Mouse (Mus musculus) left cerebral cortex, adult 18-20 months (tissue): ENCODE measurements around the gene Sipa1l1. TPM values are rescaled to one million over a fixed set of nuclear protein-coding genes. Genes with fewer than 3 reads are reported as not detected.

Experiments
- DNase-seq, 2 experiments: peaks; one replicate each; pipeline ENCODE4 v3.0.0; 2021 to 2022; ENCODE audit warnings: low spot score in 2 of 2, mixed read lengths in 1 of 2
- total RNA-seq, 2 experiments: library from RNA; stranded (reverse); gene quantifications; 2 replicates each; pipeline ENCODE4 v1.2.3; 2021

Gene Sipa1l1
- total RNA-seq, 2 experiments from 2014 or later, result 288 to 302 TPM

- DNase-seq, result no peak
Observed at GRCm38 (mm10) chr12:82369402-82370160, 200.5 kb downstream of the Sipa1l1 start.

DNA sequence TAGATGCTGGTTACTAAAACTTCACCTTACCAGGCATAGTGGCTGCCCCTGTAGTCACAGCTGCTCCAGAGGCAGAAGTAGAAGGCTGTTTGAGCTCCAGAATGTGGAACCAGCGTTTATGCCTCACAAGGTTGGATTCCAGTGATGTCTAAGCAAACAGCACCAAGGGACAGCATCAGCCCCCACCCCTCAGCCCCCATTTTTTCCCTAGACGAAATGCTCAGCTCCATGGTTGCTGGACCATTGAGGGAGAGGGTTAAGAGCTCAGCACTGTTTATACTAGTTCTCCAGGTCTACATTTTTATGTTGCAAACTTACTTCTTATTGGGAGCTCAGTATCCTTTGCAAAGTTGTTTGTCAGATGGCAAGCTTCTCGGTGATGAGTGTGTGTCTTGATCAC lies 202.1 kb downstream of the Sipa1l1 start:
- DNase-seq, result no peak

- no peak for DNase-seq
Observed at GRCm38 (mm10) chr12:82374020-82374419, 204.9 kb downstream of the Sipa1l1 start.

DNA sequence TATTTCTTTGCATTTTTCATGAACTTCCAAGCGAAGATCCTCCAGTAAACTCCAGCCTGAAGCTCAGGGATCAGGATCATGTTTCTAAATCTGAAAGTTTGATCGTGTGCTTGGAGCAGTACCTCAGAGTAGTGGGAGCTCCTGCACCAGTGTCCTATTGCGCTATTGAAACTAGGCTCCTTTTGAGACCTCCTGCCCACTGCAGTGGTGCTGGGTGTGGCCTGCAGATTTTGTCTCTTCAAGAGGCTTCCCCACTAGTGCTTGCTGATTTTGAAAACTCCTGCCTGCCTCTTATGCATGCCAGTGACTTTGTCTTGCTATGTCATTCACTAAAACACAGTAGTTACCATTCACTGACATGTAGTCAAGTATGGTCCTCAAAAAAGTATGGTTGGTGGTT lies 213.8 kb downstream of the Sipa1l1 start:
- no peak for DNase-seq

DNA sequence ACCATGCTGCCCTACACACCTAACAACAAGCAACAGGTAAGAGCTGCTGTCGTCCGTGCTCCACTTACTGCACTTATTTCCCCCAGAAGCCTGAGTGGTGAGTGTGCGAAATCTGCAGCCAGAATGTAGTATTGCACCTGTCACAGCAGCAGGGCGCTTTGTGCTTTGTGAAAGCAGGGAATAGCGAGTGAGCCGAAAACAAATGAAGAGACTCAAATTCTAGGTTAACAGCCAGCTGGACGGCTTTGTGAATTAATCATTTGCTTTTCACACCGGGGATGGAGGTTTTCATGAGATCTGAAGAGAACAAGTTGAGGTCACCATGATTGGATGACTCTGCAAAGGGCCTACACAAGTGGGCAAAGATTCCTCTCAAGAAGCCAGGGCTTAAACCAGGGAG lies 215.6 kb downstream of the Sipa1l1 start:
- no peak for DNase-seq

DNA sequence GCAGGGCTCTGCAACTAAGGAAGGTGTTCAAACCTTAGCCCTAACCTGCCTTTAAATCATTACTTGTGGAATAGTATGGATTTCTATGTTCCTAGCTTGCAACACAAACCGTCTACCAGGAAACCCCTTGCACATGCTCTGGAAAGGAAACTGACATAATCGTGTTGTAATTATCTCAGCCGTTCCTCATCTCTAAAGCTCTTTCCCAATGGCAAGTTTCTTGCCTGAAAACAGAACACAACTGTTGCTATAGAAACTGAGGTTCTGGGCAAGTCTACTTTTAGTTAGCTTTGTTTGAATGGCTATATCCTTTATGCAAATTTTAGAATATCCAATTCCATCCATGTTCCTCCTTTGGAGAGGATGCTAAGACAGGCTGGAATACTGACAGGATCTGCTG lies 217.9 kb downstream of the Sipa1l1 start:
- no peak for DNase-seq

DNA sequence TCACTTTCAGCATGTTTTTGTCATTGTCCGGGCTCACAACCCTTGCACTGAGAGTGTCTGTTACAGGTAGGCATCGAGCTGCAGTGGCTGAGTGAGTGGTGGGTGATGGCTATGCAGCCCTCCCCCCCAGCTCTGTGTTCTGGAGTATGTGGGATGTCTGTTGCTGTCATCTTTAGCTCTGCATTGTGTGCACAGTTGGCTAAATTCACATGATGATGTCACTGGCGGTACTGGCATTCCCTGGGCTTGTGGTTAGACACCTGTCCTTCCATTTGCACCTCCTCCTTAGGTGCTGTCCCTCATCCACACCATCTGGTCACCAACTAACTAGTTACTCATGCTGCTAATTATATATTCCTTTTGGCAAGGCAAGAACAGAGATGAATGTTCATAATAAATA lies 218.5 kb downstream of the Sipa1l1 start:
- peak; percentile 55 to 63 for DNase-seq

DNA sequence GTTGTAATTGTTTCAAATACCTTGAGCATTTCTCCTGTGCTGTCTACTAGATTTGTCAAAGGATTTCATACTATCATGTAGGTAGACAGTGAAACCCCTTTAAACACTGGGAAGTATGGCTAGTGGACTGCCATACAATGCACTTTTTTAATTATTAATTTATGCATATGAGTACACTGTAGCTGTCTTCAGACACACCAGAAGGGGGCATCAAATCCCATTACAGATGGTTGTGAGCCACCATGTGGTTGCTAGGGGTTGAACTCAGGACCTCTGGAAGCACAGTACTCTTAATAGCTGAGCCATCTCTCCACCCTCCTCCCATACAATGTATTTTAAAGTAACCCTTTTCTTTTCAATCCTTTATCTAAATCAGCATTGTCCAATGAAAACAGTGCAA lies 219.0 kb downstream of the Sipa1l1 start:
- no peak for DNase-seq

GRCm38 (mm10) chr12:82394118-82394861 lies 225.2 kb downstream of the Sipa1l1 start:
- DNase-seq, result no peak

GRCm38 (mm10) chr12:82395194-82395593 lies 226.1 kb downstream of the Sipa1l1 start:
- DNase-seq, result no peak

GRCm38 (mm10) chr12:82397193-82397592 lies 228.1 kb downstream of the Sipa1l1 start:
- DNase-seq, result no peak

DNA sequence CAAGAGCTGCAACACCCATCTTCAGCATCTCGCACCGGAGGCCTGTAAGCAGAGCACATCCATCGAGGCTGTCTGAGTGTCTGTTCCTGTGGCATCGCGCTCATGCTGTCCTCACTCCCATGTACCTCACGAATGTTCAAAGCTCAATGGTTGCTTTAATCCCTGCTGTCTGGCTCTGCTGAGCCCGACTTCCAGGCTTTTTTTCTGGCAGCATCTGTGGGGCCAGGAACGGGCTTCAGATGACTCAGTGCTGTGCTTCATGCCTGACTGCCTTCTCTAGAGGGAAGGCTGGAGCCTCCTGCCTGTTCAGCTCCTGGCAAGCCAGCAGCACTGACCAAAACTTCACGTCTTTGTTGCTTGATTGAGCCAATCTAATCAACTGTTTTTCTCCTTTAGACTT lies 228.6 kb downstream of the Sipa1l1 start:
- peak; percentile 39 to 60 for DNase-seq

DNA sequence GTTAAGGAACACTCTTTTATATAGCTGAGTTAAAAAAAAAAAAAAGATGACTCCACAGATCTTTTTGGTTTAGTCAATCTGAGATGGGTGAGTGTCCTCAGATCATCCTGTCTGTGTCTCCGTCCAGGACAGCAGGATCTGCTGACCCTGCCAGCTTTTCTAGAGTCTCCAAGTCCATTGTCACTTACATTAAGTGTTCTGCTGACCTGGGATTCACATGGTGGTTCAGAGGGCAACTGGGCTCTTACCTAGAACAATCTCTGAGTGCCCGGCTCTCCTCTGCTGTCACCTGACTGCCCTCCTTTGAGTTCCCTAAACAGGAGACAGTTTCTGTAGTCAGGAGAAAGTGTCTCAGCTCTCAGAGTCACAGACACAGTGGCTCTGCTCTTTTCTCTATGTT lies 229.8 kb downstream of the Sipa1l1 start:
- no peak for DNase-seq

DNA sequence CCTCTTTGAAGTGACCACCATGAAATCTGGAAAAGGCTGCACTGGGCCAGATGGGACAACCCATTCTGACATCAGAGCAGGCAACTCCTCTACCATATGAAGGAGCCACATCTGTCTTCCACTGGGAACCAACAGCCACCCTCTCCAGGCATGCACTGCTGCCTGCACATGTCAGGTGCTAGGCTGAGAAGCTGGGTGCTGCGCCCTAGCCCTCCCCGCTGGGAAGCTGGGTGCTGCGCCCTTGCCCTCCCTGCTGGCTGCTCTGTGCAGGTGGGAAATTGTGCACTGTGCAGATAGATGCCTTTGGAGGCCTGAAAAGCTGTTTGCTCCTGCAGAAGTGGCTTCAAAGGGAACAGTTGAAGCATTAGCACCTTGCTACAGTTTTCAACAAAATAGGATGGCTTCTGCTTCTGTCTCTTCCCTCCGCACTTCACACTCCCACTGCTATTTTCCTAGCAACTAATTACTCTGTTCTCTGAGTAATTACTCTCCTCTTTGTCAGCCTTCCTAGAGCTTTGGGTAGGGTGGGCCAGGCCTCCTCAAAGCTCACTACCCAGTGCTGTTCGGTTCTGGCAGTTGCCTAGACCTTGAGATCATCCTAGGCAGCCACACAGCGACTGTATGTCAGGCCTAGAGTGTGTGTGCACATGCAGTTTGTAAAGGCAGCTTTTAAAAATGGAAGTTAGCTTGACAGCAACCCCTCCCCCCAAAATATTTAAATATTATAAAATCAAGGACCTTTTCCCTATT lies 231.0 kb downstream of the Sipa1l1 start:
- DNase-seq, result no peak

GRCm38 (mm10) chr12:82400783-82401182 lies 231.7 kb downstream of the Sipa1l1 start:
- no peak for DNase-seq

DNA sequence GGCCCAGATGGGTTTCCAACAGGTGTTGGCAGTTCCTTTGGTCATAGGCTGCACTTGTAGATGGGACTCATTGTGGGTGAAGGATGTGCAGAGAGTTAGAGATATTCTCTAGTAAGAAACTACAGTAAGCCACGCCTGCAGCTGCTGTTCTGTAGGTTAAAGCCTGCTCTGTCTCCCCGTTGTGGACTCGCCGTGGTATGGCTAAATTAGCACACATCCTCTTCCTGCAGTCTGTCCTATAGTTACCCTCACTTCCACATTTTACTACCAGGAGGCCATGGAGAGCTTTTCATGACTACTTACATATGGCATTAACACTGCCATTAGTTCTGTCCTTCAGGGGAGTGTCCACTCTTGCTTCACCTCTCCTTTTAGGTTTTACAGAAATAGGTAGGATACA lies 232.3 kb downstream of the Sipa1l1 start:
- DNase-seq, result no peak

DNA sequence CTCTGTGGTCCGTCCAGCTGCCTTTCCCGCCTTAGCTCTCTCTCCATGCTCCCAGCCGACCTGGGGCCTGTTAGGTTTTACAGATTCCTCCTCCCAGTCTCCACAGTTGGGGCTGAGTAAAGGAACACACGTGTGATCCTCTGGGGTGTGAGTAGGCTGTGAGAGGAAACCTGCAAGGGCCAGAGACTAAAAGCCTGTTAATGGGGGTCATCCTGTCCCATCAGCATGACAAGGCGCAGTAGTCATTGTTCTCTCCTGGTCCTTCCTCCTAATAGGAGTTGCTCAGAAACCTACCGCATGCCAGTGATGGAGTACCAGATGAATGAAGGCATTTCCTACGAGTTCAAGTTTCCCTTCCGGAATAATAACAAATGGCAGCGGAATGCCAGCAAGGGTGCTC lies 233.5 kb downstream of the Sipa1l1 start:
- DNase-seq, result no peak

- DNase-seq, result no peak
Observed at GRCm38 (mm10) chr12:82407531-82408255, 238.6 kb downstream of the Sipa1l1 start.

- no peak for DNase-seq
Observed at GRCm38 (mm10) chr12:82408486-82408885, 239.4 kb downstream of the Sipa1l1 start.

- DNase-seq, result no peak
Observed at GRCm38 (mm10) chr12:82409686-82410472, 240.8 kb downstream of the Sipa1l1 start.
